Mouse (Mus musculus) midbrain, postnatal 0 days (tissue): Measurements from ENCODE around the gene Cfap44. TPM values are rescaled to one million over a fixed set of nuclear protein-coding genes. Genes with fewer than 3 reads are reported as not detected.

Experiments
- ATAC-seq: fragments of 200-750 bp; cut with Nextera tagmentation; 2 replicates; pipeline ENCODE4 v1.8.0; 2017; ENCODE audit warnings: moderate number of reproducible peaks, mild to moderate bottlenecking, moderate TSS enrichment, moderate library complexity; ENCODE audit not compliant: low FRiP score
- DNase-seq: peaks from one replicate; pipeline ENCODE4 v3.0.0-alpha.2; 2015; ENCODE audit warnings: low spot score
- H3K27ac ChIP-seq: fragments of 300-500 bp; sonication (generic); 2 replicates; pipeline ENCODE4 v1.5.1; 2014; ENCODE audit warnings: low read depth, mild to moderate bottlenecking, low read length, mixed read lengths
- H3K27me3 ChIP-seq: fragments of 300-500 bp; sonication (generic); 2 replicates; pipeline ENCODE4 v1.6.1; 2014; ENCODE audit warnings: low read length, control low read depth, mixed read lengths; ENCODE audit not compliant: insufficient read depth
- H3K36me3 ChIP-seq: fragments of 300-500 bp; sonication (generic); 2 replicates; pipeline ENCODE4 v1.6.1; 2014; ENCODE audit warnings: low read length, control low read depth, mixed read lengths; ENCODE audit not compliant: insufficient read depth
- H3K4me1 ChIP-seq: fragments of 300-500 bp; sonication (generic); 2 replicates; pipeline ENCODE4 v1.6.1; 2014; ENCODE audit warnings: mild to moderate bottlenecking, control low read depth, antibody characterized with exemption, low read length, mixed read lengths; ENCODE audit not compliant: insufficient read depth
- H3K4me2 ChIP-seq: fragments of 300-500 bp; sonication (generic); 2 replicates; pipeline ENCODE4 v1.6.1; 2014; ENCODE audit warnings: low read depth, mild to moderate bottlenecking, low read length, mixed read lengths; ENCODE audit not compliant: poor library complexity, severe bottlenecking
- H3K4me3 ChIP-seq: fragments of 300-500 bp; sonication (generic); 2 replicates; pipeline ENCODE4 v1.5.1; 2014; ENCODE audit warnings: low read depth, mild to moderate bottlenecking, low read length, moderate library complexity
- H3K9ac ChIP-seq: fragments of 300-500 bp; sonication (generic); replicated peaks from 2 replicates; pipeline ENCODE4 v1.6.1; 2014; ENCODE audit warnings: mild to moderate bottlenecking, low read length, moderate library complexity, mixed read lengths; ENCODE audit not compliant: poor library complexity, severe bottlenecking
- H3K9me3 ChIP-seq: fragments of 300-500 bp; sonication (generic); 2 replicates; pipeline ENCODE4 v1.6.1; 2016; ENCODE audit warnings: low read length, control low read depth
- CTCF ChIP-seq: IDR thresholded peaks from 2 replicates; pipeline ENCODE4 v1.5.1; 2016; ENCODE audit warnings: antibody characterized with exemption, mild to moderate bottlenecking
- WGBS: fragments of 180-500 bp; shearing (Covaris S2); extraction: QIAGEN DNeasy Blood & Tissue Kit; methylation state at CpG from one replicate; pipeline ENCODE4 v1.1.7; 2014; 5-methylcytosine and 5-hydroxymethylcytosine counted together
- polyA plus RNA-seq: library from polyadenylated mRNA; unstranded; fragments of >200 nt; fragmentation: Nextera tagmentation; extraction: Ambion mirVana; gene quantifications from 2 replicates; pipeline ENCODE4 v1.2.1, GENCODE M21; 2015
- total RNA-seq: library from RNA; depleted of rRNA; stranded (reverse); fragments of >200 nt; gene quantifications from 2 replicates; pipeline ENCODE4 v1.2.3, GENCODE M21; 2014

Cfap44 gene
- total and polyA plus RNA-seq, 2 experiments from 2014 or later, result 3.7 to 3.8 TPM

GRCm38 (mm10) chr16:44508772-44509171 lies 114.2 kb downstream of the Cfap44 start:
- Histone ChIP-seq H3K27ac (no peak overlapping the region), H3K27me3 (no peaks in the 10 kb centered on the region), H3K4me3 (no peak overlapping the region)

DNA sequence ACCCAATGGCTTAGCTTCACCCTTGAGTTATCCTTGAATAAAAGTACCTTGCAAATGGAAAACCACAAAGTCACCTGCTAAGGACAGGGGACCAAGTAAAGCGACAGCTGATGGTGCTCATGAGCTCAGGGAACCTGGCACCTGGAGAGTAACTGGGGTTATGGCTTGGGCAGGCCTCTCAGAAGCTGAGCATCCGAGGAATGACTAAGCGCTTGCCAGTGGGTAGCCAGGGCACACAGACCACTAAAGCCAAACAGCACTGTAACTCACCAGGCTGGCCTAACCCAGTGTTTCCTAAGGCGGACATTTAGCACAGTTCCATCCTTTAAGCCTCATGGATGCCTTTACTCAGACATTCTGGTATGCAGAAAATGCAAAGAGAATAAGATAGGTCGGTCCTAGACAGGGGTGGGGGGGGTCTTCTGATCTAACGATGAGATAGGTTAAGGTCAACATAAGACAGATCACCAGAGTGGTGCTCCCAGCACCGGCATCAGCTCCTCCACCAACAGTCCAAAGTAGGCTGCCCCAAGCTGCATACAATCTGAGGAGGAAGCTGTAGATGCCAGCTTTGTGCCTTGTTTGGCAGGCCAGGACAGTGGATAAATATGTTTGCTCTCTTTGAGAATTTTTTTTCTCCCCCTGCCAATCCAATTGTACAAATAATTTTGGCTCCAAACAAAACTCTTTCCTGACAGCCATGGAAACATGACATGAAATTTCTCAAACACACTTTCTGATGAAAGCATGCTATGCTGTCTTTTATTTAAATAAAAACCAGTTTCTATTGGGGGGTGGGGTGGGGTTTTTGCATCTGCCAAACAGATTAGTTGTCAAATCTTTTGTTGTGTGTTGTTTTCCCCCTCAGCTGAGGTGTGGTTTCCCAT lies 115.1 kb downstream of the Cfap44 start:
- H3K27ac ChIP-seq, result peak overlapping the region; percentile 51; the same call in 1 of the 2 replicates

More at GRCm38 (mm10) chr16:44508772-44509171, 114.2 kb downstream of the Cfap44 start:
- no peak for TF ChIP-seq CTCF
- Histone ChIP-seq H3K4me1 (no peaks in the 10 kb centered on the region), H3K4me2 (no peak overlapping the region), H3K36me3 (no peaks in the 10 kb centered on the region), H3K9ac (no peak overlapping the region), H3K9me3 (no peaks in the 10 kb centered on the region)
- DNase-seq (no peak), ATAC-seq (no peak)
- WGBS, result 80% methylated on average over 13 of the region's 13 CpGs

GRCm38 (mm10) chr16:44510521-44511213 lies 116.1 kb downstream of the Cfap44 start:
- no peak overlapping the region for H3K4me2 ChIP-seq
- DNase-seq, result no peak

More for the DNA sequence above, 115.1 kb downstream of the Cfap44 start:
- ATAC-seq (no peak), DNase-seq (no peak)
- no peaks in the 10 kb centered on the region for H3K9me3 ChIP-seq
- H3K4me2 ChIP-seq, result no peak overlapping the region
- no peak for TF ChIP-seq CTCF
- no peak overlapping the region for H3K4me3 ChIP-seq
- 84% methylated on average over 7 of the region's 7 CpGs for WGBS
- H3K36me3 ChIP-seq, result no peaks in the 10 kb centered on the region
- no peaks in the 10 kb centered on the region for H3K4me1 ChIP-seq
- H3K27me3 ChIP-seq, result no peaks in the 10 kb centered on the region
- H3K9ac ChIP-seq, result no peak overlapping the region

DNA sequence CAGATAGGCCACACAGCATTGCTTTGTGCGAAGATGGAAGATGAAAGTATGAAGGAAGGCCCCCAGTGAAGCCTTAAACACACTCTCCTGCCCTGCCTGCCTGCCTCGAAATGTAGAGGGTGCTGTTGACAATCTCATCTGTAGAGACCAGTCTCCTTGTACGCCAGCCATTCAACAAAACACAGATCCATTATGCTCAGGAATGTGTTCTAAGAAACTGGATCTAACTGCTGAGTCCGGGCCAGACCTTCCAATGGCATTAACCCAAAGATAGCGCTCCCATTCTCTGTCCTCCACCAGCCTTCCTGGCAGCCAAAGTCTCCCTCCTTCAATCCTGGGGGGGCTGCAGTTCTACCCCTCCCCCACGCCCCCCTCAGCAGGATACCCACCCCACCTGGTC lies 121.9 kb downstream of the Cfap44 start:
- TF ChIP-seq CTCF, result peak; percentile 19; the same call in 1 of the 2 replicates
- Histone ChIP-seq H3K4me3 (no peak overlapping the region), H3K9me3 (no peaks in the 10 kb centered on the region), H3K27me3 (no peaks in the 10 kb centered on the region), H3K9ac (no peak overlapping the region), H3K36me3 (0 out of 2 replicates have a peak, but pooled peaks cover 2% of the 10 kb centered on the region), H3K4me1 (no peaks in the 10 kb centered on the region), H3K27ac (no peak overlapping the region), H3K4me2 (no peak overlapping the region)
- ATAC-seq (no peak; the same call in 1 of the 2 replicates), DNase-seq (no peak)
- WGBS, result 70% methylated on average over 6 of the region's 6 CpGs

More at GRCm38 (mm10) chr16:44510521-44511213, 116.1 kb downstream of the Cfap44 start:
- H3K9me3 ChIP-seq, result no peaks in the 10 kb centered on the region
- no peak overlapping the region for H3K4me3 ChIP-seq
- H3K4me1 ChIP-seq, result no peaks in the 10 kb centered on the region
- ATAC-seq, result no peak
- 0 out of 2 replicates have a peak, but pooled peaks have one; percentile 9 for TF ChIP-seq CTCF
- H3K27ac ChIP-seq, result peak overlapping the region; percentile 51; the same call in 1 of the 2 replicates
- 56% methylated on average over 12 of the region's 13 CpGs for WGBS
- no peaks in the 10 kb centered on the region for H3K27me3 ChIP-seq
- H3K36me3 ChIP-seq, result no peaks in the 10 kb centered on the region
- no peak overlapping the region for H3K9ac ChIP-seq

- 0 out of 2 replicates have a peak, but pooled peaks cover 2% of the 10 kb centered on the region for H3K36me3 ChIP-seq
- TF ChIP-seq CTCF, result no peak
- no peak for ATAC-seq
These were observed 129.0 kb downstream of the Cfap44 start for GRCm38 (mm10) chr16:44523595-44523994.

More at GRCm38 (mm10) chr16:44523595-44523994, 129.0 kb downstream of the Cfap44 start:
- no peak overlapping the region for H3K27ac ChIP-seq
- H3K27me3 ChIP-seq, result no peaks in the 10 kb centered on the region
- H3K9me3 ChIP-seq, result no peaks in the 10 kb centered on the region
- H3K4me1 ChIP-seq, result peaks cover 11% of the 10 kb centered on the region
- DNase-seq, result no peak
- no peak overlapping the region for H3K9ac ChIP-seq
- no peak overlapping the region for H3K4me2 ChIP-seq
- H3K4me3 ChIP-seq, result no peak overlapping the region
- WGBS, result 64% methylated on average over 7 of the region's 7 CpGs
